Mouse (Mus musculus): Measurements from ENCODE around the gene Naaladl2.

- TF ChIP-seq CTCF (IDR thresholded peaks at IDR 0.05; ENCODE audit: borderline replicate concordance, insufficient read depth, low read depth, low read length): no peak
- TF ChIP-seq POLR2A (IDR thresholded peaks at IDR 0.05; ENCODE audit: borderline replicate concordance, insufficient read depth, low read length): no peak
Observed at GRCm38 (mm10) chr3:24391311-24391710, 752.8 kb downstream of the Naaladl2 start.
